15 mouse cellular contexts compared by ENCODE assay signal in genomic region chr10:118271416-118271815, GRCm38 (mm10). TPM values are rescaled to one million over a fixed set of nuclear protein-coding genes. Genes with fewer than 3 reads are reported as not detected.
"Had no signal": no experiment of that assay in that cellular context is flagged by ENCODE, and none has a peak within 500 bp of the region (broad histone marks: within the 10 kb centered on the region; RNA-seq: fewer than 3 reads in every experiment).

No protein-coding gene starts in this region.

RNA-seq across cellular contexts. Expression of gene Iltifb, which starts 23.4 kb away (rescaled TPM):
- total RNA-seq: heart, postnatal 10 days; heart, postnatal 14 days; heart, postnatal 25 days; heart, postnatal 36 days; heart, postnatal 4 days; hematopoietic stem cell, adult 5-6 weeks; hindbrain, postnatal 0 days; layer of hippocampus, adult 18-20 months; layer of hippocampus, adult 2 months; layer of hippocampus, adult 8-10 months; layer of hippocampus, postnatal 10 days; layer of hippocampus, postnatal 14 days; layer of hippocampus, postnatal 25 days; layer of hippocampus, postnatal 36 days; left cerebral cortex, adult 18-20 months had no signal

RNA-seq across cellular contexts. Expression of gene Gm9040, which starts 55.4 kb away (rescaled TPM):
- total RNA-seq: heart, postnatal 10 days; heart, postnatal 14 days; heart, postnatal 25 days; heart, postnatal 36 days; heart, postnatal 4 days; hematopoietic stem cell, adult 5-6 weeks; hindbrain, postnatal 0 days; layer of hippocampus, adult 18-20 months; layer of hippocampus, adult 2 months; layer of hippocampus, adult 8-10 months; layer of hippocampus, postnatal 10 days; layer of hippocampus, postnatal 14 days; layer of hippocampus, postnatal 25 days; layer of hippocampus, postnatal 36 days; left cerebral cortex, adult 18-20 months had no signal
